Mouse (Mus musculus) olfactory bulb, adult 2 months (tissue): ENCODE measurements around the gene Rxrb. TPM values are rescaled to one million over a fixed set of nuclear protein-coding genes. Genes with fewer than 3 reads are reported as not detected.

ENCODE experiments used
- H3K27ac ChIP-seq: fragments of 200-500 bp; 2 replicates; pipeline ENCODE4 v1.5.1; 2012; ENCODE audit warnings: low read depth, low read length; ENCODE audit not compliant: insufficient read depth
- H3K4me1 ChIP-seq: fragments of 200-500 bp; 2 replicates; pipeline ENCODE4 v1.6.1; 2012; ENCODE audit warnings: low read length; ENCODE audit not compliant: control insufficient read depth, insufficient read depth
- H3K4me3 ChIP-seq: fragments of 200-500 bp; 2 replicates; pipeline ENCODE4 v1.5.1; 2012; ENCODE audit warnings: mild to moderate bottlenecking, low read depth, low read length, moderate library complexity; ENCODE audit not compliant: insufficient read depth
- CTCF ChIP-seq: fragments of 200-500 bp; IDR thresholded peaks from 2 replicates; pipeline ENCODE4 v1.5.1; 2012; ENCODE audit warnings: low read depth, mild to moderate bottlenecking, low read length, moderate library complexity; ENCODE audit not compliant: insufficient read depth
- POLR2A ChIP-seq: fragments of 200-500 bp; IDR thresholded peaks from 2 replicates; pipeline ENCODE4 v1.6.1; 2012; ENCODE audit warnings: mild to moderate bottlenecking, low read depth, low read length, moderate library complexity; ENCODE audit not compliant: insufficient read depth
- WGBS: fragments of 180-500 bp; shearing (Covaris S2); methylation state at CpG from one replicate; pipeline ENCODE4 v1.1.7; 2018; 5-methylcytosine and 5-hydroxymethylcytosine counted together
- polyA plus RNA-seq: library from polyadenylated mRNA; stranded (reverse); fragments of >200 nt; gene quantifications from 2 replicates; pipeline ENCODE4 v1.2.4, GENCODE M21; 2012; ENCODE audit warnings: low replicate concordance; ENCODE audit not compliant: missing spikeins, insufficient read depth, insufficient read length

The Rxrb gene
- polyA plus RNA-seq, 1 experiment = not detected

GRCm38 (mm10) chr17:34024861-34025755 lies 6.5 kb upstream of the Rxrb start:
- Histone ChIP-seq H3K27ac (peak overlapping the region; percentile 94), H3K4me3 (peak overlapping the region; percentile 75), H3K4me1 (peaks cover 62% of the 10 kb centered on the region)
- under 1% methylated on average over 54 of the region's 57 CpGs for whole genome bisulfite sequencing
- TF ChIP-seq CTCF (no peak), POLR2A (no peak; the same call in 1 of the 2 replicates)

GRCm38 (mm10) chr17:34025756-34026151 lies 5.9 kb upstream of the Rxrb start:
- Histone ChIP-seq H3K4me3 (no peak overlapping the region), H3K4me1 (peaks cover 68% of the 10 kb centered on the region), H3K27ac (no peak overlapping the region)
- TF ChIP-seq POLR2A = no peak
- TF ChIP-seq CTCF = no peak
- 19% methylated on average over 7 of the region's 7 CpGs for WGBS

DNA sequence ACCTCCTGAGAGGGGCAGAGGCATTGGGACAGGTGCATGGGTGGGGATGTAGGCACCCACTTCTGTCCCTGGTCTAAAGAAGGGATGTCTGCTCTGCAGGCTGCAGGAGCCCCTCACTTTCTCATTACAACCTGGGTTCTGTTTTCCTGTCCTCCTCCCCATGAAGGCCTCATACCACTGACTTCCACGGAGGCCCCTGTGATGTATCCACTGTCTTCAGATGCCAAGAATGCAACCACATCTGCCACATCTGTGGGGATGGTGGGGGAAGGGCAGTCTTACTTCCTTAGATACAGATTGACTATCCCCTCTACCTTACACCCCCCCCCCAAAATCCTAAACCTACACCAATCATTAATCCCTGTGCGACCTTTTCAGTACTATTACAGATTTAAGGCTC lies 5.4 kb upstream of the Rxrb start:
- no peak overlapping the region for H3K4me3 ChIP-seq
- H3K4me1 ChIP-seq = peaks cover 66% of the 10 kb centered on the region
- TF ChIP-seq POLR2A (no peak), CTCF (no peak)
- 28% methylated on average over 2 of the region's 2 CpGs for WGBS
- H3K27ac ChIP-seq = no peak overlapping the region

DNA sequence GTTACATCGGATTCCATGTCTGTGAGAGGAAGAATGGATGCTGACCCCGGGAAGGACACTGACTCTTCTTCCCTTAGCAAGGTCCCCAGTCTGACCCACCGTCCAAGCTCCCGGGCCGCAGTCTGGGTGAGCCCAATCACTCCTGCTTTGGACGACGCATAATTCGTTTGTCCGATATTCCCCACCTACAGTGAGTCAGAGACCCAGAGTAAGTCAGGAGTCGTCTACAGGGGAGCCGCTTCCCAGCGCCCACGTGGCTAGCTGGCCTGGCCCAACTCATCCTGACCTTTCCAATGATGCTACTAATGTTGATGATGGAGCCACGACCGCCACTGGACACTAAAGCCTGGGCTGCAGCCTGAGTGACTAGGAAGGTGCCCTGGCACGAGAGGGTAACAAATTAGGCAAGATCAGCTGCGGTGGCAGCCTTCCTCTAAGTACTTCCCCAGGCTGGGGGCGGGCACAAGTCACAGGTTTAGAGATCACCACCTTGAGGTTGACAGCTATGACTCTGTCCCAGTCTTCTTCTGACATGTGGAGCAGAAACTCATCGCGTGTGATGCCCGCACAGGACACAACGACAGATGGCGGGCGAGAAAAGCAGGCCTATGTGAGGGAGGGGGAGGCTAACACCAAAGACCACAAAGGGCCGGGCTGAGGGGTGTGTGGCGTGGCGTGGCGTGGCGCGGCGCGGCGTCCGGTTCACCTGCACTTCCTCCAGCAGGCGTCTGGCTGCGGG lies 4.5 kb upstream of the Rxrb start:
- Histone ChIP-seq H3K27ac (peak overlapping the region; percentile 1; the same call in 1 of the 2 replicates), H3K4me1 (peaks cover 58% of the 10 kb centered on the region), H3K4me3 (peak overlapping the region; percentile 61)
- TF ChIP-seq CTCF (no peak), POLR2A (no peak)
- WGBS = 6% methylated on average over 36 of the region's 36 CpGs

DNA sequence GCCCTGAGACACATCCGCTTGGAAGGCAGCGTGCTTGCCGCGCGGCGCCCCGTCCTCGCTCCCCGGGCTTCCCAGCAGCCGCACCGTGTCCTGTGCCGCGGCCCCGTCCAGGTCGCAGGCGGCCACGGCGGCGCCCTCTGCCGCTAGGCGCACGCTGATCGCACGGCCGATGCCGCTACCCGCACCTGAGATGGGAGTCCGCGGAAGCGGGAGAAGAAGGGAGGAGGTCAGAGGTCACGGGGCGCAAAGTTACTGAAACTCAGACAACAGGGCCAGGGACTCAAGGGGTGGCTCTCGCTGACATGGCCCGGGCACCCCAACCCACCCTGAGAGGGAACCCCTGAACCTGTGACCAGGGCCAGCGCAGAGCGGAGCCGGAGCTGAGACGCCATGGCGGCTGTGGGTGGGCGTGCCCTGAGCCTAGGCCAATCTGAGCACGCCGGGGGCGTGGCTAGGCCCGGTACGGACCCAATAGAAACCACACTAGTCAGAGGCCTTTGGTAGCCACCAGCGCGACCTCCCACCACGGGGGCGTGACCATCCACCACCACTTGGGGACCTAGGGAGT lies 3.9 kb upstream of the Rxrb start, which contains the start of gene H2-Ke6:
Gene H2-Ke6, minus strand, starts transcription at position 405 of the 568 bp plus-strand sequence.
- TF ChIP-seq POLR2A (peak; percentile 67), CTCF (no peak)
- Histone ChIP-seq H3K27ac (peak within 1 kb of the TSS; percentile 1; the same call in 1 of the 2 replicates), H3K4me1 (peaks cover 60% of the 10 kb centered on the region), H3K4me3 (peak within 1 kb of the TSS; percentile 61)
- under 1% methylated on average over 49 of the region's 49 CpGs for WGBS

DNA sequence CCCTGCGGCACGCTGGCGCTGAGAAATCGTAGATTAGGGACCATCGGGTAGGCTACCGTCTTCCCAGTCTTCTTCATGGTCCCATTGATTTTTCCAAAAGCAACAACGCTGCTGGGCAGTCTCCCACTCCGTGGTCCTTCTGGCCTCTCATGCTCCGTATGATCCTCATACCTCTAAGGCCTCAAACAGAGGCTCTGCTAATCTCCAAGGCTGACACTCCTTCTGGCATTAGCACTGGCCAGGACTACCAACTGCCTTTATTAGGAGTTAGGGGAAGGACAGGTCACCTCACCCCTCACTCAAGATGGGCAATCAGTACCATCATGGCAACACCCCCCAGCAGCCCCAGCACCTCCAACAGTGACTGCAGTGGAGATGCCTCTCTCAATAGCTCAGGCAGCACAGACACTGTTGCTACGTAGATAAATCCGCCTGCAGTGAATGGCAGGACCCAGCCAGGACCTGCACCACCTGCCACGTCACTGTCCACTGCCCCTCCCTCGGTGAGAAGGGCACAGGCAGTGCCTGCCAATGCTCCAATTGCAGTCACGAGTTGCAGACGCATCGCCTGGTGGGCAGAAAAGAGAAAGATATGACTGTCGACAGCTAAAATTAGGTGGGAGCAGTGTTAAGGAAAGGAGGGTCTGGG lies 3.0 kb upstream of the Rxrb start:
- Histone ChIP-seq H3K4me3 (no peak overlapping the region), H3K4me1 (peaks cover 63% of the 10 kb centered on the region), H3K27ac (no peak overlapping the region)
- TF ChIP-seq POLR2A = no peak
- no peak for TF ChIP-seq CTCF
- WGBS = 56% methylated on average over 17 of the region's 17 CpGs

GRCm38 (mm10) chr17:34029150-34029889 lies 2.3 kb upstream of the Rxrb start:
- WGBS = 84% methylated on average over 18 of the region's 18 CpGs
- H3K27ac ChIP-seq = no peak overlapping the region

More at GRCm38 (mm10) chr17:34029150-34029889, 2.3 kb upstream of the Rxrb start:
- Histone ChIP-seq H3K4me3 (no peak overlapping the region), H3K4me1 (peaks cover 65% of the 10 kb centered on the region)
- TF ChIP-seq POLR2A (no peak), CTCF (no peak)
